Mouse (Mus musculus): ENCODE measurements around the gene Hoxd8.

The Hoxd8 gene

GRCm38 (mm10) chr2:74711721-74712621 lies 7.6 kb downstream of the Hoxd8 start, which contains the start of the genes Hoxd3 and Hoxd4:
TSS of gene Hoxd3 (plus strand) at chr2:74711927.
TSS of gene Hoxd4 (plus strand) at chr2:74711929.
- in situ Hi-C loops (cut with MseI, MboI), result loop anchor here (5.0 to 25.0 kb wide), 3 partner anchors 430 to 875 kb away; no protein-coding TSS in a partner anchor

DNA sequence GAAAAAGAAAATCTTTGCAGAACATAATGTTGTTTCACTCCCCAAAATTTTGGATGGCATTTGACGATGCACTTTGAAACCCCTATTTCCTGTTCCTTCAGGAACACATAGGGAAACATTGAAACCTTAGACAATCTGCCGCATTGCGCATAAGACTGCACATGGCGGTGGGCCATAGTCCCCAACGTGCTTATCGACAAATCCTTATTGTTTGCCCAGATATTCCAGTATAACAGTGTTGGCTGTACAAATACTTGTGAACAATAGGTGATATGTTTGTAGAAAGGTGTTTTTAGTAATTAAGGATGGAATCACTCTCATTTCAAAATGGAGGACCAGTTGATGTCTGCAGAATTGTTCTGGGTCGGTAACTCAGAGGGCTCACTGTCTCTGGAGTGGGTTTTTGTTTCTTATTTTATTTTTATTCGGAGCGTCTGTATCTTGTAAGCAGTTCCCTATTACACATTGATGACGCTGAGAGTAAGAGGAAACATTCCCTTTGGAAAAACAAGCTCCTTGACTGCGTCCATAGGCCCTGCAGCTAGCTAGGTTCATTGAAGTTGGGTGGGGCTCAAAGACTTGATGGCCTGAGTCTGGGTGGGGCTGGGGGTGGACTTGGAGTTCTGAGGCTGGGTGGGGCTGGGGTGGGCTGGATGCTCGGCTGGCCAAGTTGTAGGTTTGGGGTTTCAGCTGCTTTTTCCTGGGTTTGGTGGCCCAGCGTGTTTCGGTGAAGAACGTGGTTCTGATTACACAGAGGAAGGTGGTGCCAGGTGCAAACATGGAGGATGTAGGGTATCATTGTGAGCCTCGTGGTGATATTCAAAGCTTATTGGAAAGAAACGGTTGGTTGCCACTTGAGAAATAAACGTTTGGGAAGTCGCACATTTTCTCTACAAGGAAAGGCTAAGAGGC lies 9.1 kb downstream of the Hoxd8 start:
- in situ Hi-C loops (cut with MseI, MboI), result loop anchor here (5.0 to 25.0 kb wide), 3 partner anchors 429 to 874 kb away; no protein-coding TSS in a partner anchor

GRCm38 (mm10) chr2:74714156-74714789 lies 9.9 kb downstream of the Hoxd8 start:
- in situ Hi-C loops (cut with MseI, MboI), result loop anchor here (5.0 to 25.0 kb wide), 3 partner anchors 428 to 873 kb away; no protein-coding TSS in a partner anchor

DNA sequence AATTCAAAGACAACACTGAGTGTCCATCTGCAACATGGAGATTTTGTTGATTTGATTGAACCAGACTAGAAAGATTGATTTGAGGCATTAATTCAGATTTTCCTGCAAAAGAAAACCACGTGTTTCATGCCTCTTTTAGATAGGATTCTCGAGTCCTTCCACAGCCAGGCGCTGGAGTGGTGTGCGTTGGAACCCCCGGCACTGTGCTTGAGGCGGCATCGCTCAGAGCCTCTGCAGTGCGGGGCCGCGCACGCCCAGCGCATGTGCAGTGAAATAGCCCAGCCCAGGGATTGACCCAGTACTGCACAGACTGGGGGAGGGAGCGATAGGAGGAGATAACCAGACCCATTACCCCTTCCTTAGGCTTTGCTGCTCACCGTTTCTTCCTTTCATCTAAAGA lies 10.5 kb downstream of the Hoxd8 start:
- in situ Hi-C loops (cut with MseI, MboI), result loop anchor here (5.0 to 25.0 kb wide), 5 partner anchors 342 to 872 kb away; no protein-coding TSS in a partner anchor

DNA sequence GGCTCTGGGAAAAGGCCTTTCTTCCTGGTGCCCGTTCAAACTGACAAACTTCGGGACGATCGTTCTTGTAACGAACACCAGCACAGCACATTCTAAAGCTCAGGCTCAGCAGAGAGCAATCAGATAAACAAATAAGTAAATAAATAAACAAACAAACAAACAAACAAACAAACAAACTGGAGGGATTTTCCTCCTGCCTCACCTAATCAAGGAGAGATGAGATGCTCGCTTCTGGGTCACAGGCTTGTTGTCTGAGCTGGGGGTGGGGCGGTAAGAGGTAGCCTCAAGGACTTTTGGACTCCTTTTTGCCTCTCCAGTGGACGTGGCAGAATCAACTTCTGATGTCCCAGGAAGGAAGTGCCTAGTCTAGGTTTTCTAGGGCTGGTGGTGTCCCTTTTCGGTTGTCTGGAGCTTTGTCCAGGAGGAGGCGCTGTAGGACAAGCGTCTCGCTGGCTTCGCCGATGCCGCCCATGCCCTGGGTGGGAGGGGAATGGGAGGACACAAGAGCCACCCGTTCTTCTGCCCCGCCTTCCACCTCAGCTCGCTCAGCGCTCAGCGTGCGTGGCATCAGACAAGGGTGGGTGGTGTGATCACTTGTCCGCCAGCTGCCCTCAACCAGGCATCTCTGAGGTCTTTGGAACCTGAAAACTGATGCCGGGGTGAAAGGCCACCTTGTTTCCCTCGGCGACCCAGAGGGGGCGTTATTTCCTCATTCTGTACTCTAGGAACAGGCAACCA lies 11.3 kb downstream of the Hoxd8 start:
- in situ Hi-C loops (cut with MseI, MboI), result loop anchor here (5.0 to 25.0 kb wide), 4 partner anchors 342 to 872 kb away; no protein-coding TSS in a partner anchor

GRCm38 (mm10) chr2:74720384-74720783 lies 16.0 kb downstream of the Hoxd8 start:
- in situ Hi-C loops (cut with MseI, MboI), result loop anchor here (5.0 to 25.0 kb wide), 4 partner anchors 242 to 867 kb away; no protein-coding TSS in a partner anchor

- in situ Hi-C loops (cut with MseI, MboI), result loop anchor here (5.0 to 25.0 kb wide), 4 partner anchors 241 to 866 kb away; no protein-coding TSS in a partner anchor
Observed at GRCm38 (mm10) chr2:74720955-74721491, 16.6 kb downstream of the Hoxd8 start.

GRCm38 (mm10) chr2:74721882-74722281 lies 17.5 kb downstream of the Hoxd8 start:
- in situ Hi-C loops (cut with MseI, MboI), result loop anchor here (5.0 to 25.0 kb wide), 4 partner anchors 240 to 865 kb away; no protein-coding TSS in a partner anchor

GRCm38 (mm10) chr2:74722949-74723348 lies 18.5 kb downstream of the Hoxd8 start:
- in situ Hi-C loops (cut with MseI, MboI), result loop anchor here (5.0 to 25.0 kb wide), 4 partner anchors 239 to 864 kb away; no protein-coding TSS in a partner anchor

DNA sequence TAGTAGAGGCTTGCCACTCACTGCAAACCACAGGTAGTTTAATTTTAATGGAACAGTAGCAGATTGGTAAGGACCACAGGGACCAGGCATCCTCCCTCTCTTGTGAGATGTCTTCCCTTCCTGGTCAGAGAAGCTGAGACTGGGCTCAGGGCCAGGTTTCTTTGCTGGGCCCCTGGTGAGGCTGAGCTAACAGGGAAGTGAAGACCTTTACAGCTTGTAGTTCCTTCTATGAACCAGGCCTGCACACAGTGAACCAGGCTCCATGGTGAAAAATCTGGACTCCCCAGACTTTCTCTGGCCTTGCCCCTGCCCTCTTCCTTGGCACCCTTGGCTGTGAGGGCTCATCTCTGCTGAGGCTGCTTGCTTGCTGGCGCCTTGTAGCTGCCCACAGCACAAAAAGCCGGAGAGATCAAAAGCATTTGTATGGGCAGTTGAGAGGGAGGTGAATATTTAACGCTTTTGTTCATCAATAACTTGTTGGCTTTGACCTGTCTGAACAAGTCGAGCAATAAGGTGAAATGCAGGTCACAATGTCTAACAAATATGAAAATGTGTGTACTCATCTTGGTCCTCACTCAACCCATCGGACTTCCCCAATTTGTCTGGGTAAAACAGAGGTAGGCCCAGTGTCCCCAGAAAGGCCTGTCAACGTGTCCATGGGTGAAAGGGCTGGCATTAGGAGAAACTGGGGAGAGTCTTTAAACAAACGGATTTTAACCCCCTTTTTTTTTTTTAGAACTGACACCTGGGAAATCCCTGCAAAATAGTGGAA lies 20.0 kb downstream of the Hoxd8 start:
- in situ Hi-C loops (cut with MseI, MboI), result loop anchor here (5.0 to 25.0 kb wide), 4 partner anchors 238 to 863 kb away; no protein-coding TSS in a partner anchor

- in situ Hi-C loops (cut with MseI, MboI), result loop anchor here in 1 of 2 experiments (10.0 kb wide), 1 partner anchor 240 kb away; no protein-coding TSS in a partner anchor
Observed at GRCm38 (mm10) chr2:74725171-74725570, 20.8 kb downstream of the Hoxd8 start.

GRCm38 (mm10) chr2:74726551-74726950 lies 22.1 kb downstream of the Hoxd8 start, which contains the start of gene Gm28230:
TSS of gene Gm28230 (plus strand) at chr2:74726728.
- in situ Hi-C loops (cut with MseI, MboI), result loop anchor here in 1 of 2 experiments (10.0 kb wide), 1 partner anchor 238 kb away; no protein-coding TSS in a partner anchor

GRCm38 (mm10) chr2:74726973-74727639 lies 22.7 kb downstream of the Hoxd8 start:
- in situ Hi-C loops (cut with MseI, MboI), result loop anchor here in 1 of 2 experiments (10.0 kb wide), 1 partner anchor 238 kb away; no protein-coding TSS in a partner anchor

GRCm38 (mm10) chr2:74727640-74728302 lies 23.4 kb downstream of the Hoxd8 start:
- in situ Hi-C loops (cut with MseI, MboI), result loop anchor here in 1 of 2 experiments (10.0 kb wide), 1 partner anchor 237 kb away; no protein-coding TSS in a partner anchor

GRCm38 (mm10) chr2:74728303-74728680 lies 23.9 kb downstream of the Hoxd8 start:
- in situ Hi-C loops (cut with MseI, MboI), result loop anchor here in 1 of 2 experiments (10.0 kb wide), 1 partner anchor 237 kb away; no protein-coding TSS in a partner anchor

- in situ Hi-C loops (cut with MseI, MboI), result no loop called here
Observed at GRCm38 (mm10) chr2:74730331-74730730, 25.9 kb downstream of the Hoxd8 start.

DNA sequence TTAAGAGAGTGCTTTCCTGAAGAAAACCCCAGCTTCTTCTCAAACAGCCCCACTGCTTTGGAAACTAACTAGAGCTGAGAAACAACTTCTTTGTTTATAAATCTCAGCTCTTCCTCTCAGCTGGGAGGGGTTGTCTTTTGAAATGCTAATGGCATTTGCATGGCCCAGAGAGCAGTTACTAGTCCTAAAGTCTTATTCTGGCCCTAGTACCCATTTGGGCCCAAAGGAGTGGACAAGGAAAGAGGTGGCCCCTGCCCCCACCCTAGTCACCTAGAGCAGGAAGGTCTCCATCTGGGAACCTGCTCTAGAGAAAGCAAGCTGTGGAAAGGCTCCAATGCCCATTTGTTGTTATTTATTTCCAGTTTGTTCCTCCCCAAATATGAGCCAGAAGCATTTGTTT lies 26.6 kb downstream of the Hoxd8 start:
- in situ Hi-C loops (cut with MseI, MboI), result no loop called here
